Mouse (Mus musculus) spleen, postnatal 10 days (tissue): ENCODE results near the gene Car6.

Experiments used
- DNase-seq, 2 experiments: peaks; one replicate each; pipeline ENCODE4 v3.0.0; 2021 to 2022; ENCODE audit warnings: low spot score in 2 of 2

Car6 gene

GRCm38 (mm10) chr4:150201232-150201631 lies at the start of gene Car6:
TSS of gene Car6 (minus strand) at chr4:150201332.
- no peak for DNase-seq

- DNase-seq, result no peak
Measured at GRCm38 (mm10) chr4:150249731-150250270, 48.7 kb upstream of the Car6 start.

GRCm38 (mm10) chr4:150248917-150249316 lies 47.8 kb upstream of the Car6 start:
- DNase-seq, result no peak

GRCm38 (mm10) chr4:150248009-150248408 lies 46.9 kb upstream of the Car6 start:
- DNase-seq, result peak; percentile 32 to 72

GRCm38 (mm10) chr4:150245876-150246275 lies 44.7 kb upstream of the Car6 start:
- DNase-seq, result no peak

GRCm38 (mm10) chr4:150242745-150243144 lies 41.6 kb upstream of the Car6 start:
- DNase-seq, result no peak

GRCm38 (mm10) chr4:150241708-150242107 lies 40.6 kb upstream of the Car6 start:
- DNase-seq, result no peak

GRCm38 (mm10) chr4:150240381-150240886 lies 39.3 kb upstream of the Car6 start:
- no peak for DNase-seq

GRCm38 (mm10) chr4:150239951-150240368 lies 38.8 kb upstream of the Car6 start:
- DNase-seq, result peak; percentile 66 to 75

GRCm38 (mm10) chr4:150239503-150239902 lies 38.4 kb upstream of the Car6 start:
- no peak for DNase-seq

- no peak for DNase-seq
Measured at GRCm38 (mm10) chr4:150239087-150239480, 38.0 kb upstream of the Car6 start.

GRCm38 (mm10) chr4:150238433-150239086 lies 37.4 kb upstream of the Car6 start:
- DNase-seq, result no peak

GRCm38 (mm10) chr4:150237636-150238361 lies 36.7 kb upstream of the Car6 start:
- DNase-seq, result peak; percentile 35

GRCm38 (mm10) chr4:150236521-150237481 lies 35.7 kb upstream of the Car6 start, which contains the start of gene Eno1:
TSS of gene Eno1 (plus strand) at chr4:150236721.
- peak; percentile 97 for DNase-seq

- no peak for DNase-seq
Measured at GRCm38 (mm10) chr4:150236031-150236430, 34.9 kb upstream of the Car6 start.

- no peak for DNase-seq
Measured at GRCm38 (mm10) chr4:150235585-150235984, 34.5 kb upstream of the Car6 start.

- DNase-seq, result no peak
Measured at GRCm38 (mm10) chr4:150234599-150235327, 33.6 kb upstream of the Car6 start.

GRCm38 (mm10) chr4:150231871-150232270 lies 30.7 kb upstream of the Car6 start:
- DNase-seq, result no peak

- DNase-seq, result no peak
Measured at GRCm38 (mm10) chr4:150230460-150231407, 29.6 kb upstream of the Car6 start.
